ENCODE assay signal across 10 mouse cellular contexts in the genomic region with DNA sequence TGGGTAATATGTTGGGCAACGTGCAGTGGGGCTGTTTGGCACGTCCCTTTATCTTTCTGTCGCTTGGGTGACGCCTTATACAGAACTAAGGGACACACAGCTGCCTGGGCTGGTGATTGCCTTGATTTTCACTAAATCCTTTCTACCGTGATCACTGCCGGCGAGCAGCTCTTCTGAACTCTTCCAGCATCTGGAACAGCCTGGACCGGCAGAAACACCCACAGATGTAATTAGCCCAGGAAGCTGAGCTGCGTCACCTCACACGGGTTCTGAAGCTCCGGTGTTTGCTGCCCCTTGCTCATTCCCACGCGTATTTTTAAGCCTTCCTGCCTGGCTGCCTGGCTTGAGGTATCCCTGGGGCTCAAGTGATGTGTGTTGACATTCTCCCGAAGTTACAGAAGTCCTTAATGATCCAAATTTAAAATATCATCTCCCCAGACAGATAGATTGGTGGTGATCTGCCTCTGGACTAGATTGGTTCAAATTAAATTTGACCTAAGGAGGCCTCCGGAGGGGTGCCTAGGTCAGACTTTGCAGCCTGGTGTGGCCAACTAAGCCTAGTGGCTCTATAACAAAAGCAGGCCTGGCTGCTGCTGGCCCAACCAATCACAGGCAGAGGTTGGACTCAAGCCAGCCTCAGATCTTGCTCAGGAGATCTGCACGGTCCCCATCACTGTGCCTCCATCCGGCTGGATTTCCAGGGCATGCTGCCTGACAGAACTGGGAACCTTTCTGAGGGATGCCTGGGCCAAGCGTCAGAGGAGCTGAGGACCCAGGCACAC. TPM values are rescaled to one million over a fixed set of nuclear protein-coding genes. Genes with fewer than 3 reads are reported as not detected.
DNase-seq lines count a peak whose midpoint lies in the region; ATAC-seq and TF ChIP-seq lines count a peak whose summit lies in the region.
"Had no signal": no experiment of that assay in that cellular context is flagged by ENCODE, and none has a peak within 500 bp of the region (broad histone marks: within the 10 kb centered on the region; RNA-seq: fewer than 3 reads in every experiment).

No protein-coding gene starts in this region.

- no peaks in the 10 kb centered on the region for H3K9me3 ChIP-seq in forebrain, postnatal 0 days (ENCODE audit: low read length)
- H3K9me3 ChIP-seq in forebrain, embryonic 11.5 days (ENCODE audit: control insufficient read depth, low read length): no peaks in the 10 kb centered on the region
- no peaks in the 10 kb centered on the region for H3K9me3 ChIP-seq in lung, embryonic 14.5 days (ENCODE audit: low read depth, low read length)
- no peaks in the 10 kb centered on the region for H3K9me3 ChIP-seq in hindbrain, embryonic 14.5 days (ENCODE audit: control insufficient read depth, low read length)

- H3K9ac ChIP-seq in forebrain, postnatal 0 days: no peak overlapping the region
- H3K9ac ChIP-seq in forebrain, embryonic 11.5 days (ENCODE audit: low read length): no peak overlapping the region
- H3K9ac ChIP-seq in lung, embryonic 14.5 days: no peak overlapping the region
- no peak overlapping the region for H3K9ac ChIP-seq in hindbrain, embryonic 14.5 days

- no peaks in the 10 kb centered on the region for H3K4me1 ChIP-seq in forebrain, postnatal 0 days (ENCODE audit: insufficient read depth)
- no peaks in the 10 kb centered on the region for H3K4me1 ChIP-seq in forebrain, embryonic 11.5 days (replicated peaks; ENCODE audit: control insufficient read depth, insufficient read depth, low read length)
- H3K4me1 ChIP-seq in lung, embryonic 14.5 days (ENCODE audit: insufficient read depth): peaks cover 23% of the 10 kb centered on the region
- H3K4me1 ChIP-seq in hindbrain, embryonic 14.5 days (replicated peaks; ENCODE audit: control insufficient read depth, insufficient read depth, low read length): peaks cover 8% of the 10 kb centered on the region; the same call in 1 of the 2 replicates

- peak overlapping the region; percentile 45 for H3K27ac ChIP-seq in forebrain, postnatal 0 days (ENCODE audit: low read depth, low read length)
- no peak overlapping the region for H3K27ac ChIP-seq in forebrain, embryonic 11.5 days (ENCODE audit: low read depth, low read length)
- peak overlapping the region; percentile 9; the same call in 1 of the 2 replicates for H3K27ac ChIP-seq in lung, embryonic 14.5 days (ENCODE audit: low read depth)
- no peak overlapping the region for H3K27ac ChIP-seq in hindbrain, embryonic 14.5 days
- H3K27ac ChIP-seq: kidney, postnatal 0 days had no signal

- TF ChIP-seq CTCF in forebrain, postnatal 0 days (IDR thresholded peaks at IDR 0.05; ENCODE audit: low read depth): no peak
- no peak for TF ChIP-seq CTCF in lung, embryonic 14.5 days (IDR thresholded peaks at IDR 0.05; ENCODE audit: low read depth)

- no peaks in the 10 kb centered on the region for H3K27me3 ChIP-seq in forebrain, postnatal 0 days (ENCODE audit: insufficient read depth, low read length)
- H3K27me3 ChIP-seq in forebrain, embryonic 11.5 days (ENCODE audit: control insufficient read depth, insufficient read depth, low read length): no peaks in the 10 kb centered on the region
- H3K27me3 ChIP-seq in lung, embryonic 14.5 days (ENCODE audit: insufficient read depth, low read length): no peaks in the 10 kb centered on the region
- H3K27me3 ChIP-seq in hindbrain, embryonic 14.5 days (ENCODE audit: control insufficient read depth, insufficient read depth, low read length): no peaks in the 10 kb centered on the region
- H3K27me3 ChIP-seq: CH12.LX had no signal

- 54% methylated on average over 18 of the region's 18 CpGs for WGBS in forebrain, postnatal 0 days
- WGBS in forebrain, embryonic 11.5 days: 71% methylated on average over 18 of the region's 18 CpGs
- WGBS in lung, embryonic 14.5 days: 41% methylated on average over 18 of the region's 18 CpGs
- WGBS in hindbrain, embryonic 14.5 days: 49% methylated on average over 18 of the region's 18 CpGs

- no peak overlapping the region for H3K4me3 ChIP-seq in forebrain, postnatal 0 days (ENCODE audit: low read depth, low read length)
- no peak overlapping the region for H3K4me3 ChIP-seq in forebrain, embryonic 11.5 days (ENCODE audit: low read depth, low read length)
- H3K4me3 ChIP-seq in lung, embryonic 14.5 days (ENCODE audit: low read depth, low read length): no peak overlapping the region
- H3K4me3 ChIP-seq in hindbrain, embryonic 14.5 days (replicated peaks; ENCODE audit: low read length): no peak overlapping the region

- no peak for DNase-seq in forebrain, postnatal 0 days
- no peak for DNase-seq in forebrain, embryonic 11.5 days (ENCODE audit: low spot score)
- DNase-seq in lung, embryonic 14.5 days: peak; percentile 71
- no peak for DNase-seq in lung, postnatal 36 days
- peak; percentile 58 for DNase-seq in hindbrain, embryonic 14.5 days (ENCODE audit: low spot score)
- peak; percentile 59 for DNase-seq in retina, embryonic 14.5 days (ENCODE audit: low spot score)
- no peak for DNase-seq in ovary, postnatal 36 days (ENCODE audit: low spot score)
- no peak for DNase-seq in adrenal gland, postnatal 36 days

- no peak; the same call in 1 of the 2 replicates for ATAC-seq in forebrain, postnatal 0 days
- ATAC-seq in forebrain, embryonic 11.5 days (replicated peaks; ENCODE audit: low FRiP score): no peak
- ATAC-seq in lung, embryonic 14.5 days (ENCODE audit: insufficient read depth): no peak
- ATAC-seq in hindbrain, embryonic 14.5 days (ENCODE audit: low FRiP score): no peak; the same call in 1 of the 2 replicates

- H3K36me3 ChIP-seq in forebrain, postnatal 0 days (ENCODE audit: insufficient read depth): no peaks in the 10 kb centered on the region
- H3K36me3 ChIP-seq in forebrain, embryonic 11.5 days (ENCODE audit: control insufficient read depth, insufficient read depth, low read length): no peaks in the 10 kb centered on the region
- H3K36me3 ChIP-seq in lung, embryonic 14.5 days (ENCODE audit: insufficient read depth): no peaks in the 10 kb centered on the region
- H3K36me3 ChIP-seq in hindbrain, embryonic 14.5 days (replicated peaks; ENCODE audit: control insufficient read depth, insufficient read depth): no peaks in the 10 kb centered on the region

- no peak overlapping the region for H3K4me2 ChIP-seq in forebrain, postnatal 0 days (ENCODE audit: low read depth)
- H3K4me2 ChIP-seq in forebrain, embryonic 11.5 days (ENCODE audit: low read depth, low read length, severe bottlenecking): no peak overlapping the region
- no peak overlapping the region for H3K4me2 ChIP-seq in lung, embryonic 14.5 days
- no peak overlapping the region for H3K4me2 ChIP-seq in hindbrain, embryonic 14.5 days (replicated peaks)

RNA-seq across cellular contexts. Expression of gene Sik1, which starts 57.5 kb away (rescaled TPM):
- 34.6 and 42.2 TPM in 2 replicates for total RNA-seq in forebrain, postnatal 0 days (2014; rRNA removed)
- polyA plus RNA-seq in forebrain, postnatal 0 days (2015; fragmentation: Nextera tagmentation; extraction: Ambion mirVana): 18.6 and 19.4 TPM in 2 replicates
- polyA plus RNA-seq in forebrain, embryonic 11.5 days (2014; fragmentation: Nextera tagmentation; extraction: Ambion mirVana): 15.6 and 16.7 TPM in 2 replicates
- polyA plus RNA-seq in lung, embryonic 14.5 days (2014; fragmentation: Nextera tagmentation; extraction: Ambion mirVana): 25.0 and 26.2 TPM in 2 replicates
- 17.0 and 20.5 TPM in 2 replicates for polyA plus RNA-seq in hindbrain, embryonic 14.5 days (2014; fragmentation: Nextera tagmentation; extraction: Ambion mirVana)
- 100 to 1,000 TPM; 124 to 127 TPM for total RNA-seq in adrenal gland, postnatal 36 days (2021)

Comparison
In these comparisons a context has a peak if more than half of its experiments do, and no peak if none do; other contexts are left out.
1. DNase-seq: peak in lung, embryonic 14.5 days (single experiment), hindbrain, embryonic 14.5 days (single experiment) and retina, embryonic 14.5 days (single experiment); none in forebrain, postnatal 0 days (single experiment), forebrain, embryonic 11.5 days (single experiment), lung, postnatal 36 days (single experiment), ovary, postnatal 36 days (single experiment) and adrenal gland, postnatal 36 days (0 of 2).
2. H3K27ac ChIP-seq: peak in forebrain, postnatal 0 days (single experiment) and lung, embryonic 14.5 days (single experiment); none in forebrain, embryonic 11.5 days (single experiment) and hindbrain, embryonic 14.5 days (single experiment).